Mouse (Mus musculus): ENCODE data around the gene Hist2h2aa1.
"Not testable (repeated sequence)": the region's sequence is repeated elsewhere in the genome, so short reads cannot be mapped to it uniquely, and the experiment has no call there.

The Hist2h2aa1 gene

DNA sequence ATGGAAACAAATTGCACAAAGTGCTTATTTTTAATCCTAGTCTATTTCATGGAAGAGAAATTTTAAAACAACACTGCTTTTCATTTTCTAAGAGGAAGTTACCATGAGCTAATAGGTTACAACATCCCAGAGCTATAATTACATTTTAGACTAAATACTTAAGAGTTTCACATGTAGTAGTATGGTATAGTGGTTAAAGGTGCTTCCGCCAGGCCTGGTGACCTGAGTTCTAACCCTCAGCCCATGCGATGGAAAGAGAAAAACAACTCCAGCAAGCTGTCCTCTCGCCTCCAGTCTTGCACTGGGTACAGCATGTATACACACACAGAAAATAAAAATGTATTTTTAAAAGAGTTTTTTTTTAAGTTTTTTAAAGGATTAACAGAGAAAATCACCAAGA is 6.5 kb downstream of the Hist2h2aa1 start:
- in situ Hi-C loops (cut with MseI, MboI), result no loop called here

DNA sequence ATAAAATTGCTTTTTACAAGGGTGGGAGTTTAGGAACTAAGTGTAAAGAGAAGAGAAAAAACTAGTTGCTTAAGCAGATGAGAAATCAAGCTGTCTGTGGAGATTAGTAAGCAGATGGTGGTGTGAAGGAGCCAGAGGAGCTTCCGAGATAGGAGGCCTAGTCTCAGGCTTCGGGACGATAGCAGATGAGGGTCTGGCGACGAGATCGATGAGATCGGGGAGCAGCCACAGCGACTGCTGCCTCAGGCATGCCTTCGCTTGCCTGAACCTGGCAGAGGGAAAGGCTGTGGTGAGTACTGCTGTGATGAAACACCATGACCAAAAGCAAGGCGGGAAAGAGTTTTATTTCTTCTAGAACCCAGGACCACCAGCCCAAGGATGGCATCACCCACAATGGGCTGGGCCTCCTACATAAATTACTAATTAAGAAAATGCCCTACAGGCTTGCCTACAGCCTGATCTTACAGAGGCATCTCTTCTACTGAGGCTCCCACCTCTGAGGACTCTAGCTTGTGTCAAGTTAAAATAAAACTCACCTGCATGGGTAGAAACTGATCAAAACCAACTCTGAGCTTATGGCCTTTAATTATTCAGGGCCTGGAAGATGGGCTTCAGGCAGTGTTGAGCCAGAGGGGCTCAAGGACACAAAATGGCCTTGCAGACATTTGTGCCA is 9.5 kb downstream of the Hist2h2aa1 start:
- in situ Hi-C loops (cut with MseI, MboI), result no loop called here

- in situ Hi-C loops (cut with MseI, MboI), result no loop called here
Measured at GRCm38 (mm10) chr3:96255926-96256593, 10.8 kb downstream of the Hist2h2aa1 start.

- in situ Hi-C loops (cut with MseI, MboI), result no loop called here
Measured at GRCm38 (mm10) chr3:96257190-96257589, 11.9 kb downstream of the Hist2h2aa1 start.

GRCm38 (mm10) chr3:96260220-96260619 is 14.9 kb downstream of the Hist2h2aa1 start:
- in situ Hi-C loops (cut with MseI, MboI), result no loop called here

- in situ Hi-C loops (cut with MseI, MboI), result no loop called here
Measured at GRCm38 (mm10) chr3:96261623-96262022, 16.3 kb downstream of the Hist2h2aa1 start.

- in situ Hi-C loops (cut with MseI, MboI), result no loop called here
Measured at GRCm38 (mm10) chr3:96262216-96262875, 17.0 kb downstream of the Hist2h2aa1 start.

- in situ Hi-C loops (cut with MseI, MboI), result no loop called here
Measured at GRCm38 (mm10) chr3:96262979-96263550, 17.8 kb downstream of the Hist2h2aa1 start, which contains the start of gene Hist2h4. Gene Hist2h4 (minus strand): TSS chr3:96263311.

- in situ Hi-C loops (cut with MseI, MboI), result no loop called here
Measured at GRCm38 (mm10) chr3:96263558-96264403, 18.5 kb downstream of the Hist2h2aa1 start.

GRCm38 (mm10) chr3:96264404-96264949 is 19.2 kb downstream of the Hist2h2aa1 start:
- in situ Hi-C loops (cut with MseI, MboI), result no loop called here

DNA sequence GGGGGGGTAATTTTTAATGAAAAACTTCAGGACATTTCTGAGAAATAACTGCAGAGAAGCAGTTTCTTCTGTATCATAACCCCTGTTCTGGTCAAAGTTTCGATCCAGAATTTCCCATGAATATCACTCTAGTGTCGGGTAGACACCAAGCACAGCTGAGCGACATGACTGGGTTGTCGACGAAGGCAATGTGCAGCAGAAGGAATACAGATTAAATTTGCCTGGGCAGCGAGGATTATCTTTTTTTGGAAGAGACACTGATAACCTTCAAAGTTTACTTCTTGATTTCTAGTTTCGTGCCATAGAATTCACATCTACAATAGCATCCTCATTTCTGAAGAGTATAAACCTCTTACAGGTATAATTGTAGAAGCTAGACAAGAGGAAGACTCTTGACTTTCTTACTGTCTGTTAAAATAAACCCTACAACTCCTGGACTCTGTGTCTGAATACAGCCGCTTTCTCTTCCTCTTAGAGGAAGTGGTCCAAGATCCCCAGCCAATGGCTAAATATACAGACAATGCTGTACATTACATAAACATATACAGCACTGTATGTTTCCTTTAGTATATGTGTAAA is 20.9 kb downstream of the Hist2h2aa1 start:
- in situ Hi-C loops (cut with MseI, MboI), result no loop called here

DNA sequence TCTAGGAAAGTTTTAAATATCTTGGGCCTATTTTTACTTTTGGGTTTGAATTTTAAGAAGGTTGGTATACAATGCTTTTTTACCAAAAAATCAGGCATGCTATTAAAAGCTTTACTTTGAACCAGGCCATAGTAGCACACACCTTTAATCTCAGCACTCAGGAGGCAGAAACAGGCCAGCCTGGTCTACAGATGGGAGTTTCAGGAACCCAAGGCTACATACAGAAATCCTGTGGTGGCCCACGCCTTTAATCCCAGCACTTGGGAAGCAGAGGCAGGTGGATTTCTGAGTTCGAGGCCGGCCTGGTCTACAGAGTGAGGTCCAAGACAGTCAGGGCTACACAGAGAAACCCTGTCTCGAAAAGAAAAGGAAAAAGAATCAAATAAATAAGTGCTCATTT is 22.2 kb downstream of the Hist2h2aa1 start:
- in situ Hi-C loops (cut with MseI, MboI), result no loop called here

- in situ Hi-C loops (cut with MseI, MboI), result no loop called here
Measured at GRCm38 (mm10) chr3:96268051-96268775, 22.9 kb downstream of the Hist2h2aa1 start, which contains the start of gene Hist2h3b. Gene Hist2h3b (plus strand): TSS chr3:96268654.

- in situ Hi-C loops (cut with MseI, MboI), result not testable (repeated sequence)
Measured at GRCm38 (mm10) chr3:96268776-96269378, 23.6 kb downstream of the Hist2h2aa1 start.

GRCm38 (mm10) chr3:96269511-96270474 is 24.5 kb downstream of the Hist2h2aa1 start, which contains the start of gene Hist2h2bb:
Gene Hist2h2bb (plus strand): TSS chr3:96269752.
- in situ Hi-C loops (cut with MseI, MboI), result no loop called here

GRCm38 (mm10) chr3:96273591-96274465 is 28.5 kb downstream of the Hist2h2aa1 start:
- in situ Hi-C loops (cut with MseI, MboI), result no loop called here

GRCm38 (mm10) chr3:96277428-96277799 is 32.1 kb downstream of the Hist2h2aa1 start:
- in situ Hi-C loops (cut with MseI, MboI), result no loop called here
